Mouse (Mus musculus): ENCODE data around the gene R3hdm2. TPM values are rescaled to one million over a fixed set of nuclear protein-coding genes. Genes with fewer than 3 reads are reported as not detected.
A peak's percentile ranks its signal among the peaks of the same experiment; 100 is the strongest.

The R3hdm2 gene
- polyA plus RNA-seq, 1 experiment from 2014 or later, result 18.3 TPM

- H3K4me1 ChIP-seq (ENCODE audit: control insufficient read depth, insufficient read depth, low read length), result no peaks in the 10 kb centered on the region
- H3K27me3 ChIP-seq (replicated peaks; ENCODE audit: control insufficient read depth, insufficient read depth, low read length), result no peaks in the 10 kb centered on the region
- H3K9me3 ChIP-seq (ENCODE audit: control insufficient read depth, low read length), result no peaks in the 10 kb centered on the region
- no peak overlapping the region for H3K27ac ChIP-seq (ENCODE audit: low read length)
- no peak for ATAC-seq
- H3K4me2 ChIP-seq (ENCODE audit: low read depth, low read length), result no peak overlapping the region
- peaks cover 16% of the 10 kb centered on the region for H3K36me3 ChIP-seq (ENCODE audit: control insufficient read depth, insufficient read depth, low read length)
- no peak overlapping the region for H3K4me3 ChIP-seq (ENCODE audit: low read length)
- 97% methylated on average over 3 of the region's 3 CpGs for WGBS
- no peak overlapping the region for H3K9ac ChIP-seq (ENCODE audit: low read depth, low read length)
Measured at GRCm38 (mm10) chr10:127496156-127496555, 116.0 kb downstream of the R3hdm2 start.

GRCm38 (mm10) chr10:127499516-127499915 is 119.4 kb downstream of the R3hdm2 start:
- H3K27me3 ChIP-seq (replicated peaks; ENCODE audit: control insufficient read depth, insufficient read depth, low read length), result no peaks in the 10 kb centered on the region
- no peaks in the 10 kb centered on the region for H3K4me1 ChIP-seq (ENCODE audit: control insufficient read depth, insufficient read depth, low read length)
- ATAC-seq, result no peak
- no peak overlapping the region for H3K9ac ChIP-seq (ENCODE audit: low read depth, low read length)
- H3K4me3 ChIP-seq (ENCODE audit: low read length), result no peak overlapping the region
- no peaks in the 10 kb centered on the region for H3K9me3 ChIP-seq (ENCODE audit: control insufficient read depth, low read length)
- peaks cover 12% of the 10 kb centered on the region; the same call in 1 of the 2 replicates for H3K36me3 ChIP-seq (ENCODE audit: control insufficient read depth, insufficient read depth, low read length)
- no peak overlapping the region for H3K4me2 ChIP-seq (ENCODE audit: low read depth, low read length)
- WGBS, result 80% methylated on average over 5 of the region's 5 CpGs
- no peak overlapping the region for H3K27ac ChIP-seq (ENCODE audit: low read length)

DNA sequence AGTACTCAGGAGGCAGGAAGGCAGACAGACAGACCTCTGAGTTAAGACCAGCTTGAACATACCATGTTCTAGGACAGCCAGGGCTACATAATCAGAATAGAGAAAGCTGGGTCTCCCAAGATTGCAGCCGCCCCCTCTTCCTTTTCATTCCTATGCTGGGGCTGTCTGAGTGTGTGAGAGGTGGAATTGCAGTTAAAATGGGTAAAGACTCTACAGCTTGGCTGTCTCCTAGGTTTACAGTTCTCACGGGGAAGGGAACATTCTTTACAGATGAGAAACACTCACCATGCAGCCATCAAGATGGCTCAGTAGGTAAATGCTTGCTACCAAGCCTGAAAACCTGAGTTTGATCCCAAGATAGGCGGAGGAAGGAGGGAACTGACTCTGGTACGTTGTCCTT is 119.9 kb downstream of the R3hdm2 start:
- Histone ChIP-seq H3K27me3 (replicated peaks; ENCODE audit: control insufficient read depth, insufficient read depth, low read length) (no peaks in the 10 kb centered on the region), H3K4me1 (ENCODE audit: control insufficient read depth, insufficient read depth, low read length) (no peaks in the 10 kb centered on the region), H3K9ac (ENCODE audit: low read depth, low read length) (no peak overlapping the region), H3K4me2 (ENCODE audit: low read depth, low read length) (no peak overlapping the region), H3K9me3 (ENCODE audit: control insufficient read depth, low read length) (no peaks in the 10 kb centered on the region), H3K36me3 (ENCODE audit: control insufficient read depth, insufficient read depth, low read length) (peaks cover 7% of the 10 kb centered on the region; the same call in 1 of the 2 replicates), H3K4me3 (ENCODE audit: low read length) (no peak overlapping the region), H3K27ac (ENCODE audit: low read length) (no peak overlapping the region)
- 79% methylated on average over 4 of the region's 4 CpGs for WGBS
- no peak for ATAC-seq

DNA sequence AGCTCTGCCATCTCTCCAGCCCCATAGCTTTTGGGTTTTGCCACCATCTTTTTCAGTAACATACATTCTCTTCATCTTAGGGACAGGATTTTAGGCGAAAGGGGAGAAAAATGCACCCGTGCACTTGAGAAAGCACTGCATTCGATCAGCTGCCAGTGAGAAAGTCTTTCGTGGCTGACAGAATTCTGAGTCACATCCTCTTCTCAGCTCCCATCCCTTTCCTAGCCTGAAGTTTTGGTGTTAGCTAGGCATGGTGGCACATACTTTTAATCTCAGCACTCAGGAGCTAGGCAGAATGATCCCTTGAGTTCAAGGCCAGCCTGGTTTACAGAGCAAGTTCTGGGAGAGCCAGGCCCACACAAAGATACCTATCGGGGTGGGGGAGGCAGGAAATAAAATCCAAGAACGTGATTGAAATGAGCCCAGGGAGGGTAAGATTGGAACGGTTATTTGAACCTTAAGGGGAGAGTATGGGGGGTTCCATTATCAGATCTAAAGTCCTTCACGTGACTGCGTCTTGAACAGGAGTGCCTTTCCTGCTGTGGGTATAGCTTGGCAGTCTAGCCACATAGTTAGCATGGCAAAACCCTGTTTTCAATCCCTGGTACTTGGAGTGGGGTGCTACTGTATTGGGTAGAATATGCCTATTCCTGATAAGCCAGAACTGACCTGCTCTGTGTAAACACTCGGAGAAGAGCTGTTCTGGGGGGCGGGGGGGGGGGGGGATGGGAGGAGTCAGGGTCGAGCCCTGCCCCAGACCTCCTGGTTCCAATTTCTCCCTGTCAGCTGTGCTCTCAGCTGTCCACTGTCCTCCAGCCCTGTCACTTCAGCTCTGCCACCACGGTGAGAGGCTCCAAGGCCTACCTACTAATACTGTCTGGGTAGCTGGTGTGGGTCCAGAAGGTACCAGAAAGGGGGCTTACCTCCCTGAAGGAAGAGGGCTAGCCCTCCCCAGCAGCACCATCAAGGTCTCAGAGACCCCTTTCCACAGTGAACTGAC is 121.1 kb downstream of the R3hdm2 start, which contains the start of gene Stac3:
TSS of gene Stac3 (plus strand) at position 793 of the 1,000 bp plus-strand sequence.
- Histone ChIP-seq H3K4me1 (ENCODE audit: control insufficient read depth, insufficient read depth, low read length) (no peaks in the 10 kb centered on the region), H3K9me3 (ENCODE audit: control insufficient read depth, low read length) (no peaks in the 10 kb centered on the region), H3K27ac (ENCODE audit: low read length) (no peak within 1 kb of the TSS), H3K9ac (ENCODE audit: low read depth, low read length) (no peak within 1 kb of the TSS), H3K27me3 (replicated peaks; ENCODE audit: control insufficient read depth, insufficient read depth, low read length) (no peaks in the 10 kb centered on the region), H3K4me2 (ENCODE audit: low read depth, low read length) (no peak within 1 kb of the TSS), H3K4me3 (ENCODE audit: low read length) (no peak within 1 kb of the TSS), H3K36me3 (ENCODE audit: control insufficient read depth, insufficient read depth, low read length) (peaks cover 4% of the 10 kb centered on the region; the same call in 1 of the 2 replicates)
- 65% methylated on average over 13 of the region's 13 CpGs for WGBS
- ATAC-seq, result no peak

DNA sequence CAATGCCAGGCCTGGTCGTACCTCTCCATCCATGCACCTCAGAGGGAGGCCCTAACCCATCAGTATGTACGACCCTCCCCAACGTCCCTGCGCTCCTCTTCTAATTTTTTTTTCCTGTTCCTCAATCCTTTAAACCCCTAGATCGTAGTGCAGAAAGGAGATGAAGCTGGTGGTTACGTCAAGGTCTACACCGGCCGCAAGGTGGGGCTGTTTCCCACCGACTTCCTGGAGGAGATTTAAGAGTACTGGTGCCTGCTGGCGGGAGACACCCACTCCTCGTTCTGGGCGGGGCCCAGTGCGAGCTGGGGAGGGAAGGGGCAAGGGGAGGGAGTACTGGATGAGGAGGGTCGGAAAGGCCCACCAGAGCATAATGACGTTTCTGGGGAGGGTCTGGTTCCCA is 128.1 kb downstream of the R3hdm2 start:
- H3K4me1 ChIP-seq (ENCODE audit: control insufficient read depth, insufficient read depth, low read length), result peaks cover 36% of the 10 kb centered on the region
- H3K9me3 ChIP-seq (ENCODE audit: control insufficient read depth, low read length), result no peaks in the 10 kb centered on the region
- no peak for ATAC-seq
- H3K36me3 ChIP-seq (ENCODE audit: control insufficient read depth, insufficient read depth, low read length), result no peaks in the 10 kb centered on the region
- no peak overlapping the region for H3K9ac ChIP-seq (ENCODE audit: low read depth, low read length)
- H3K27ac ChIP-seq (ENCODE audit: low read length), result no peak overlapping the region
- 0 out of 2 replicates have a peak overlapping the region, but pooled peaks have one; percentile 14 for H3K4me3 ChIP-seq (ENCODE audit: low read length)
- peaks cover 59% of the 10 kb centered on the region for H3K27me3 ChIP-seq (replicated peaks; ENCODE audit: control insufficient read depth, insufficient read depth, low read length)
- WGBS, result 6% methylated on average over 15 of the region's 15 CpGs
- H3K4me2 ChIP-seq (ENCODE audit: low read depth, low read length), result peak overlapping the region; percentile 75

DNA sequence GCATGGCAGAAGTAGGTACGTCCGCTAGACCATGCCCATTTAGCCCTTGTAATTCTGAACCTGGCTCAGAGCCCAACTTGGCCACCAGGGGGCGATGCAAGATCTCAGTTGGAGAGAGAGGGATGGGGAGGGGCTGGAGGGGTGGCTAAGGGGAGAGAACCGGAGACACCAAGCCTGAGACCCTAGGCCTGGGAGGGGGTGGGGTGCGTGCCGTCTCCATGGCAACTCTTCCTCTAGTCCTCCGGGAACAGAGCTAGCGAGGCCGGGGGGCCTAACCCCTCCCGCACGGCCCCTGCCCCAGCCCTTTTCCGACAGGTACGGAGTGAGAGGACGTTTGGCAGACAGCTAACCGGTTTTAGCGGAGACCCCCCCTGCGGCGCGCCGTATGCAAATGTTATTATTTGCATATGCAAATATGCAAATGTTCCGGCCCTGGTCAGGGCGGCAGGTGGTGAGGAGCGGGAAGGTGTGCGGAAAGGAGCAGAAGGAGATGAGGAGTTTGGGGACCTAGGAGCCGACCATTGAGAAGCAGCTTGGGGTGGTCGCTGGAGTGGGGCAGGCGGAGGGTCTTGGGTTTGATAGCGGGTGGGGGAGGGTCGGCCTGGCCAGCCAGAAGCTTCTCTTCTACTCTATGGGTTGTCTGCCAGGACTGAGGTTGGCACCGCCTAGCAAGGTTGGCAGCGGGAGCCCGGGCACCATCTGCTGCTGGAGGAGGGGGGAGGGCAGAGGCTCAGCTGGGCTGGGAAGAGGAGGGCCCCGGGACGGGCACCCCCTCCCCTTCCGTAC is 129.1 kb downstream of the R3hdm2 start:
- Histone ChIP-seq H3K4me3 (ENCODE audit: low read length) (peak overlapping the region; percentile 46), H3K4me2 (ENCODE audit: low read depth, low read length) (peak overlapping the region; percentile 75), H3K9ac (ENCODE audit: low read depth, low read length) (peak overlapping the region; percentile 32; the same call in 1 of the 2 replicates), H3K27me3 (replicated peaks; ENCODE audit: control insufficient read depth, insufficient read depth, low read length) (peaks cover 69% of the 10 kb centered on the region), H3K36me3 (ENCODE audit: control insufficient read depth, insufficient read depth, low read length) (no peaks in the 10 kb centered on the region), H3K9me3 (ENCODE audit: control insufficient read depth, low read length) (no peaks in the 10 kb centered on the region), H3K27ac (ENCODE audit: low read length) (no peak overlapping the region; the same call in 1 of the 2 replicates), H3K4me1 (ENCODE audit: control insufficient read depth, insufficient read depth, low read length) (peaks cover 45% of the 10 kb centered on the region)
- peak; percentile 40 for ATAC-seq
- under 1% methylated on average over 34 of the region's 35 CpGs for WGBS

- no peak overlapping the region for H3K9ac ChIP-seq (ENCODE audit: low read depth, low read length)
- no peaks in the 10 kb centered on the region for H3K36me3 ChIP-seq (ENCODE audit: control insufficient read depth, insufficient read depth, low read length)
- H3K27ac ChIP-seq (ENCODE audit: low read length), result no peak overlapping the region; the same call in 1 of the 2 replicates
- no peak overlapping the region for H3K4me3 ChIP-seq (ENCODE audit: low read length)
- no peak for ATAC-seq
- H3K4me1 ChIP-seq (ENCODE audit: control insufficient read depth, insufficient read depth, low read length), result peaks cover 51% of the 10 kb centered on the region
- peak overlapping the region; percentile 75 for H3K4me2 ChIP-seq (ENCODE audit: low read depth, low read length)
- peaks cover 75% of the 10 kb centered on the region for H3K27me3 ChIP-seq (replicated peaks; ENCODE audit: control insufficient read depth, insufficient read depth, low read length)
- 22% methylated on average over 17 of the region's 17 CpGs for WGBS
- H3K9me3 ChIP-seq (ENCODE audit: control insufficient read depth, low read length), result no peaks in the 10 kb centered on the region
Measured at GRCm38 (mm10) chr10:127509837-127510701, 129.9 kb downstream of the R3hdm2 start.

DNA sequence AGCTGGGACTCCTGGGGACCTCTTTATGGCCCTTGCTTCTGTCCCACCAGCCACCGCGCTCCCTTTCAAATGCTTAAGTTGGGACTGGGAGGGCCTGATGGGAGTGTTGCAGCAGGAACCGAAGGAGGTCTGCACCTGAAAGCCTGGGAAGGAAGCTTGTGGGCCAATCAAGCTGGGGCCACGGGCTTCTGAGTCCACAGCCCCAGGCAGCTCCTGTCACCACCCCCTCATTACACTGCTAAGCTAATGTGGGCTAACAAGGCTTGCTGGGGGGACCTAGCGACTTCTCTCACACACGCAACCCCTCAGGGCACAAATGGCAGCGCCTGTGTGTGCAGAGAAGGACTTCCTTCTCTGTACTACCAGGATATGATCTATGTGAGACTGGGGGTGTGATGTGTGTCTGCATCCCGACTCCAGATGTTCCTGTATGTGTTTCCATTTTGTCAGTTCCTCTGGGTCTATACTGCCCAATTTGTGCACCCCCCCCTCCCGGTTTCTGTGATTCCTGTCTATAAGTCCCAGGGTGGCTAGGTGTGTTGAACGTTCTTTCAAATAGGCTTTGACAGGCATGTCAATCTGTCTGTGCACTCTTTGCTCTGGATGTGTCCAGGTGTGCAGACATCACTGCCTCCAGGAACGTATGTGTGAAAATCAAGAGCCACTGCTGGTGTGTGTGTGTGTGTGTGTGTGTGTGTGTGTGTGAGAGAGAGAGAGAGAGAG is 130.9 kb downstream of the R3hdm2 start:
- Histone ChIP-seq H3K9ac (ENCODE audit: low read depth, low read length) (peak overlapping the region; percentile 69; the same call in 1 of the 2 replicates), H3K27me3 (replicated peaks; ENCODE audit: control insufficient read depth, insufficient read depth, low read length) (peaks cover 82% of the 10 kb centered on the region), H3K4me2 (ENCODE audit: low read depth, low read length) (peak overlapping the region; percentile 98; the same call in 1 of the 2 replicates), H3K4me1 (ENCODE audit: control insufficient read depth, insufficient read depth, low read length) (peaks cover 60% of the 10 kb centered on the region), H3K27ac (ENCODE audit: low read length) (no peak overlapping the region; the same call in 1 of the 2 replicates), H3K36me3 (ENCODE audit: control insufficient read depth, insufficient read depth, low read length) (no peaks in the 10 kb centered on the region), H3K4me3 (ENCODE audit: low read length) (peak overlapping the region; percentile 62), H3K9me3 (ENCODE audit: control insufficient read depth, low read length) (no peaks in the 10 kb centered on the region)
- 17% methylated on average over 11 of the region's 11 CpGs for WGBS
- no peak for ATAC-seq

Measured in intestine, embryonic 16.5 days (tissue).